Mouse (Mus musculus) intestine, postnatal 0 days (tissue): ENCODE measurements around the gene Cox7a2. TPM values are rescaled to one million over a fixed set of nuclear protein-coding genes. Genes with fewer than 3 reads are reported as not detected.

Experiments used
- ATAC-seq: fragments of 200-750 bp; cut with Nextera tagmentation; 2 replicates; pipeline ENCODE4 v1.8.0; 2017; ENCODE audit warnings: mild to moderate bottlenecking, moderate TSS enrichment, moderate library complexity
- H3K27ac ChIP-seq: fragments of 300-500 bp; sonication (generic); 2 replicates; pipeline ENCODE4 v1.5.1; 2014; ENCODE audit warnings: mild to moderate bottlenecking, low read depth, low read length, moderate library complexity
- H3K27me3 ChIP-seq: fragments of 300-500 bp; sonication (generic); replicated peaks from 2 replicates; pipeline ENCODE4 v1.6.1; 2014; ENCODE audit warnings: low read length, mixed read lengths; ENCODE audit not compliant: control insufficient read depth, insufficient read depth
- H3K36me3 ChIP-seq: fragments of 300-500 bp; sonication (generic); 2 replicates; pipeline ENCODE4 v1.6.1; 2014; ENCODE audit warnings: mild to moderate bottlenecking, moderate library complexity; ENCODE audit not compliant: control insufficient read depth, insufficient read depth
- H3K4me1 ChIP-seq: fragments of 300-500 bp; sonication (generic); replicated peaks from 2 replicates; pipeline ENCODE4 v1.6.1; 2014; ENCODE audit warnings: antibody characterized with exemption, low read length, mixed read lengths; ENCODE audit not compliant: control insufficient read depth, insufficient read depth
- H3K4me2 ChIP-seq: fragments of 300-500 bp; sonication (generic); replicated peaks from 2 replicates; pipeline ENCODE4 v1.6.1; 2014; ENCODE audit warnings: low read depth, mild to moderate bottlenecking, moderate library complexity
- H3K4me3 ChIP-seq: fragments of 300-500 bp; sonication (generic); 2 replicates; pipeline ENCODE4 v1.5.1; 2014; ENCODE audit warnings: low read depth, low read length
- H3K9ac ChIP-seq: fragments of 300-500 bp; sonication (generic); 2 replicates; pipeline ENCODE4 v1.6.1; 2014; ENCODE audit warnings: mild to moderate bottlenecking, low read depth, low read length
- H3K9me3 ChIP-seq: fragments of 300-500 bp; sonication (generic); 2 replicates; pipeline ENCODE4 v1.6.1; 2016; ENCODE audit warnings: mixed run types; ENCODE audit not compliant: control insufficient read depth
- CTCF ChIP-seq: sonication (generic); IDR thresholded peaks from 2 replicates; pipeline ENCODE4 v1.5.1; 2016; ENCODE audit warnings: low read depth, mild to moderate bottlenecking, control low read depth, antibody characterized with exemption, moderate library complexity
- WGBS: fragments of 180-500 bp; shearing (Covaris S2); extraction: QIAGEN DNeasy Blood & Tissue Kit; methylation state at CpG from one replicate; pipeline ENCODE4 v1.1.7; 2014; 5-methylcytosine and 5-hydroxymethylcytosine counted together
- polyA plus RNA-seq: library from polyadenylated mRNA; unstranded; fragments of >200 nt; fragmentation: Nextera tagmentation; extraction: Ambion mirVana; gene quantifications from 2 replicates; pipeline ENCODE4 v1.2.1, GENCODE M21; 2015

The Cox7a2 gene
- polyA plus RNA-seq, 1 experiment from 2014 or later: 1,366 TPM

DNA sequence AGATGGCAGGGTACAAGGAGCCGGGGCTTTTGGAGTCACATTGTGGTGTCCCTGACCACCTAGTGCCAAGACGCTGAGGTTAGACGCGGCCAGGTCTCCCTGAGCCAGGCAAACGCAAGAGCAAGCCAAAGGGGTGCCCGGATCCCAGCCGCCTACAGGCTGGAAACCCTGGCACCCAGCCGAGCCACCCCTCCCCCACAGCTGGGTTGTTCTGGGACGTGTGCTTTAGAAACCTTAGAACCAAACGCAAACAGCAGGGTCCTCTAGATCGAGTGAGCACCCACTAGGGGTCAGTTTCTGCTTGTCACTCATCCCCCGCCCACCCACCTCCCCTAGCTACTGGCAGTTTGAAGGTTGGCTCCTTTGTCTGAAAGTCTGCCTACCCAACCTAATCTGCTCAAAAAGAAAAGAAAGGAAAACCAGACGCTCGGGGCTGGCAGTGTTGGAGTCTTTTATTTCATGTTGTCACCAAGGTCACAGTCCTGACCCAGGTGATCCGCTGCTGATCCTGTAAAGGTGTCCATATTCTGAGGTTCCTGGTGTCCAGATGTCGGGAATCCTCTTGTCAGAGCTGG is 45.1 kb downstream of the Cox7a2 start:
- H3K9ac ChIP-seq: no peak overlapping the region

More for the DNA sequence above, 45.1 kb downstream of the Cox7a2 start:
- Histone ChIP-seq H3K4me2 (peak overlapping the region; percentile 58), H3K27ac (no peak overlapping the region), H3K4me3 (peak overlapping the region; percentile 24), H3K27me3 (peaks cover 24% of the 10 kb centered on the region; the same call in 1 of the 2 replicates), H3K4me1 (no peaks in the 10 kb centered on the region), H3K9me3 (no peaks in the 10 kb centered on the region), H3K36me3 (no peaks in the 10 kb centered on the region)
- peak; percentile 29 for TF ChIP-seq CTCF
- WGBS: 17% methylated on average over 16 of the region's 16 CpGs
- ATAC-seq: no peak

Other genes starting within 250 kb of the Cox7a2 start
- gene Col12a1, start 41.0 kb downstream of the Cox7a2 start, polyA plus RNA-seq: 16.6 and 17.0 TPM in 2 replicates
- 75.2 and 76.2 TPM in 2 replicates for gene Tmem30a, start 33.6 kb upstream of the Cox7a2 start, polyA plus RNA-seq